Mouse (Mus musculus): ENCODE measurements around the gene Zfp113. TPM values are rescaled to one million over a fixed set of nuclear protein-coding genes. Genes with fewer than 3 reads are reported as not detected.

The Zfp113 gene
- total RNA-seq (2021) = 10 to 100 TPM; 10.8 to 14.3 TPM
- long read RNA-seq, full-length matches to known transcripts = 5 of 7 reads
- long read RNA-seq, partial matches to known transcripts = 0 of 7 reads
- long read RNA-seq, other reads (novel, unspliced or antisense) = 2 of 7 reads

DNA sequence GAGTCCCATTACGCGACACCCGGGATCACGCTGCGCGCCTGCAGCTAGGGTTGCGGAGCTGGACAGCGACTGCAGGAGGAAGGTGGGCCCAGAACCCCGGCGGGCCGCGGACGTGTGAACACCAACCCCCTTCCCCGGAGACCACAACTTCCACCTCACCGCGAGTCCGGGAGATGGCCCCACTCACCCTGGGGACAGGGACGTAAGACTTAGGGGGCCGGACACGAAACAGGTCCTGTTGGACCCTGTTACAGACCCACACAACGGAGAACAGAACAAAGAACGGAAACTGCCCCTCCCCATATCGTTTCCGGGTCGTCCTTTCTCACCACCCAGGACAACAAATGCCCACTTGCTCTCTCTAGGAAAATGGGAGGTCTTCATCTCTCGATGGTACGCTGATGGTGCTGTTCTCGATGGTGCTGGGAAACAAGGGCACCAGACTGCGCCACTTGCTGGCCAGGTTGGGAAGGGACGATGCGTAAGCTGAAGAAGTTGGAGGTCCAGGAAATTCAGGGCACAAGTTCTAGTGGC is at the start of gene Zfp113:
Gene Zfp113 (minus strand): TSS at position 302 of the 534 bp plus-strand sequence.
- peak; percentile 82 to 89 for DNase-seq (ENCODE audit: low spot score in 2 of 2)

DNA sequence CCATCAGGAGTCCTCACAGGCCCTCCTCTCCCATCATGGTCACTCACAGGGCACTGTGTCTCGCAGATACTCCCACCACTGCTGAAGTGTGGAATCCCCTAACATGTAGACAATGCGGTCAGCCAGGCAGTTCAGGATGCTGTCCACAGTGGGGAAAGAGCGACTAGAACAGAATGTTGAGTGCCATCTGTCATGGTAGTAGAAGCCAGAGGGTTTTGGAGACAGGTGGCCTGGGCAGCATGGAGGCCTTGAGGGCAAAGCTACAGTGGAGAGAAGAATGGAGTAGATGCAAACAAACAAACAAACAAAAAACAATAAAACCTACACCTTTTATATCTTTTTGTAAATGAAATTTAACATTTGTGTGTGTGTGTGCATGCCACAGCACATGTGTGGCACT is 46.5 kb upstream of the Zfp113 start:
- no peak for DNase-seq (ENCODE audit: low spot score in 2 of 2)

DNA sequence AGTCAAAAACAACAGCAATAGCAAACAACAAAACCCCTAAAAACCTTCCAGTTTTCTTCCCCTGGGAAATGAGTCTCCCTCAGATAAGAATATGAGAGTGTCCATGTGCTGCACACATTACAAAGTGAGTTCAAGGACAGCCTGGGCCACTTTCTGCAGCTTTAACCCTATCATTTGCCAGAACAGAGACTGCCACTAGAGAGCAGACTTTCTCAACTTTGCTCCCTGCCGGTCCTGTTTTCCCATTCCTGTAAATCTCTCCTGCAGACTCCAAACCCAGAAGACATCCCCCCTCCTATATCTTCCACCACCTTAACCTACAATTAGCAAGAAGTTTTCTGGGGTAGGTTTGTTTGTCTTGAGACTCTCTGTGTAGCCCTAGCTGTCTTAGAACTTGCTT is 44.0 kb upstream of the Zfp113 start:
- no peak for DNase-seq (ENCODE audit: low spot score in 2 of 2)

DNA sequence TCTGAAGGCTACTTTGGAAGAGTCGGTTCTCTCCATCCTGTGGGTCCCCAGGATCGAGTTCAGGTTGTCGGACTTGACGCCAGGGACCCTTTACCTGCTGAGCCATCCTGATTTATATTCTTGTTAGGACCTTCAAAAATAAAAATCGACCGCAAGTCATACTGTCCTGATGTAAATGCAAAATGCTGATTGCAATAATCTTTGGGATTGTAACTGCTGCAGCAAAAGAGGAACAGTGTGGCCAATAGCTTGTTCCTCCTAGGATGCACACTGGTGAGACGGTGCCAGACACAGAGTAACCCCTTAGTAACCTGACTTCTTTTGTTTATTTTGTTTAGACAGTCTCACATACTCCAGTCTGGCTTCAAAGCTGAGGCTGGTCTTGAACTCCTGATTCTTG is 39.9 kb upstream of the Zfp113 start:
- no peak for DNase-seq (ENCODE audit: low spot score in 2 of 2)

DNA sequence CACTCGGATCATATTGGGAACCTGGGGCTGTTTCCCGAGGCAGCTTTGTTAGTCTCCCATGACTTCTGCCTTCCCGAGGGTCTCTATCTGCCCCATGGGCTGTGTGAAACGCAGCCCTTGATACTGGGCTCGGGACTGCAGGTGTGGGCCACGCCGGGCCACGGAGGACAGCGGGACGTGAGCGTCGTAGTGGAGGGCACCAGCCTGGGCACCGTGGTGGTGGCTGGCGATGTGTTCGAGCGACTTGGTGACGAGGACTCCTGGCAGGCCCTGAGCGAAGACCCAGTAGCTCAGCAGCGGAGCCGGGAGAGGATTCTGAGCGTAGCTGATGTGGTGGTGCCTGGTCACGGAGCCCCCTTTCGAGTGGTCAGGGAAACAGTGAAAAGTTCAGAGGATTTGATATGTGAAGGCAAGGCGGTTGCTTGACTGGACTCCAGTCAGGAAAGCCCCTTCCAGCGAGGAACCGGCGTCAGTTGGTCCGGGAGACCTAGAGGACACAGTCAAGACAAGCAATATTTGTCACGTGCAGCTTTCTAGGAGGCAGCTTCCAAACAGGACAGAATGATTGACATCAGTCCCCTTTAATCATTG is 39.3 kb upstream of the Zfp113 start:
- DNase-seq (ENCODE audit: low spot score in 2 of 2) = peak; percentile 40 to 60

DNA sequence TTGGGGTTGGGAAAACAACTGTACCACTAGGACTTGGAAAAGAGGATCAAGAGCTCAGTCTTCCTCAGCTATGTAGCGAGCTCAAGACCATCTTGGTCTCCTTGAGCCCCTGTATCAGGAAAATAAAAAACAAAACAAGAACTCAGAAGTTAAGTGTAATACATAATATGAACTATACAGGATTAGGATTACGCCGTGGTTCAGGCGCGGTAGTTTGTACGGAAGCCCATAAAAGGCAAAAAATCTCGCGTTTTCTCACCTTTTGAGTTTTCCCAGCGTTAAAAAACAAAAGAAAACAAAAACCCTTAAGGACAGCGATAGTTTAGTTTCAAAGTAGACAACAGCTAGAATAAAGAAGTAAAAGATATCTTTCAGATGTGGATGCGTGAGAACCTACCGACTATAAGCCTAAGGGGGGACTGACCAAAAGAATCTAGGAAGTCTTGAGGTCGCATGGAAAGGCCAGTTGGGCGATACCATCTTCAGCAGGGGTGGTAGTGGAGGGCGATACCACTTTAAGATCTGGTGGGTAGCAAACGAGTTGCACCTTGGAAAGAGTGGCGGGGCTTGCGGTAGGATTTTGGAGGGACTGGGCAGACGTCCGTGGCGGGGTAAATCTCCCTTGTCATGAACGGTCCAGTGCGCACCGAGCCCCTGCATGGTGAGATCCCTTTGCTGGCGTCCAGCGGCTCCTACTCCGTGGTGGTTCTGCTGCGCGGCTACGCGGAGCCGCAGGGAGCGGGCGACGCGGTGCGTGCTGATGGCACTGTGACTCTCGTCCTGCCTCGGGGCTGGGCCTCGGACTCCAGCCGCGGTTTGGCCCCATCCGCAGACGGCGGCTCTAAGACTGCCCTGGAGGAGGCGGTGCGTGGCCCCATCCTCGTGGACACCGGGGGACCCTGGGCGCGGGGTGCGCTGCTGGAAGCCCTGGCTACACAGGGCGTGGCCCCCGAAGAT is 38.5 kb upstream of the Zfp113 start, which contains the start of gene Mblac1:
Gene Mblac1 (plus strand): TSS at position 544 of the 957 bp plus-strand sequence.
- peak; percentile 82 to 88 for DNase-seq (ENCODE audit: low spot score in 2 of 2)

DNA sequence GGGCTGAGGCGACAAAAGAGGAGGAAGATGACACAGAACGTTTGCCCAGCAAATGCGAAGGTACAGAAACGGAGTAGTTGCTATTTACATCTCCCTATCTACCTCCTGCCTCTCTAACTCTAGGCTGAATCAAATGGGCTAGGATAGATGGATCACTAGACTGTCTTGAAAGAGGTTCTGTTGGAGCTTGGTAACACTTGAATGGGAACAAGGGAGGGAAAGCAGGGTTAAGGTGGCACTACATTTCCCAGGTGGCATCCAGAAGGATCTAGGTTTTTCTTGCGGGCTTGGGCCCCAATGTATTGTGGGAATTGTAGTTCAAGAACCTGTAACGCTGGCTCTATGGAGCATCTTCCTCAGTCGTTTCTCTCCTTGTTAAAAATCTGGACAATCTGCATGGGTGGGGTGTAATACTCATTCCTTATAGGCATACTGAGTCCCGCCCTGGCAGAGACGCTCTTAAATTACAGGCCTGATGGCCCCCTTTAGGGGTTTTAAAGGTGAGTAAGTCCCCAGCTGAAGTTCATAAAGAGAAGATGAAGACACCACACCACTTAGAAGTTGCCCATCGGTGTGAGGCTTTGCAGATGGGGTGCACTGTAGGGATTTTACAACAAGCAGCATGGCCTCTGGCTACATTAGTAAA is 32.2 kb upstream of the Zfp113 start:
- peak; percentile 58 to 70 for DNase-seq (ENCODE audit: low spot score in 2 of 2)

DNA sequence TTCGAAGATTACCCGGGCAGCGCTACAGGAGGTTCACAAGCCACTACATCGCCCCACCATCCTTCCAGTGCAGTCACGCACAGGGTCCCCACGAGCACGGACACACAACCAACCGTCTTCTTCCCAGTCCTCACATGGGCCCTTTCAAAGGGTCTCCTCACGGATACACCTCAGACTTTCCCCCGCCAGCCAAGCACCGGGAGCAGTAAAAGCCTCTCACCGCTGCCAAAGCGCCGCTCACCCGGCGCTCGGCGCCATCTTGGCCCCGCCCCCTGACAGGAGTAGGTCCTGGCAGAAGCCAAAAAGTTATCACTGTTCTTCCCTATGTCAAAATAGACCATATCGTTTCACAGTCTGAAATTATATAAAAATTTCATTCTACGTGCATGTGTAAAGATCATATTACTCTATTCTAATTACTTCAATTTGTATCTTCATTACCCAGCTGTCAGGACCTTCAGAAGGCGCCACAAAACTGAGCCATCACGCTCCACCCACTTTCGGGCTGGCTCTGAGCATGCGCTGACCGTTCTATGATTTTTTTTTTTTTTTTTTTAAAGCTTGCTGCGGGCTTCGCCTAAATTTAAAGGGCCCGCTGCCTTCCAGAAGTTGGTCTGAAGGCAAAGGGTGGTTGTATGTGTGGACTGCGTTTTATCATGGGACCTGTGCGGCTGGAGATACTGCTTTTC is 31.6 kb upstream of the Zfp113 start, which contains the start of the genes Taf6 and Cnpy4:
Gene Taf6 (minus strand): TSS at position 502 of the 689 bp plus-strand sequence.
Gene Cnpy4 (plus strand): TSS at position 536 of the 689 bp plus-strand sequence.
- peak; percentile 76 to 82 for DNase-seq (ENCODE audit: low spot score in 2 of 2)

DNA sequence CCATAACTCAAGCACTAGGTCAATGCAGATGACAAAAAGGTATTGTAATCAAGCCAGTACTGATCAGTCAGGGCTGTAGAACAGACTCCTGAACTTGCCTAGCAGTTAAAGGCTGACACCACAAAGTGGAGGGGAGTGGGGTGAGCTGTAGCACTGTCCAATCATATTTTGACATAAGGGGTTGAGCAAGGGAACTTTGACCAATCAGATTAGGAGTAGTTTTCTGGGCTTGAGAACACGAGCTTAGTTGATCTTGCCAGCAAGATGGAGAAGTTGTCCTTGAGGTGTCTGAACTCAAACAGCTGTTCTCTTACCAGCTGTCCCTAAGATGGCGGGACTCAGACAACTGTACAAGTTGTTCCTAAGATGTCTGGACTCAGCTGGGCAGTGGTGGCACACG is 17.7 kb upstream of the Zfp113 start:
- no peak for DNase-seq (ENCODE audit: low spot score in 2 of 2)

DNA sequence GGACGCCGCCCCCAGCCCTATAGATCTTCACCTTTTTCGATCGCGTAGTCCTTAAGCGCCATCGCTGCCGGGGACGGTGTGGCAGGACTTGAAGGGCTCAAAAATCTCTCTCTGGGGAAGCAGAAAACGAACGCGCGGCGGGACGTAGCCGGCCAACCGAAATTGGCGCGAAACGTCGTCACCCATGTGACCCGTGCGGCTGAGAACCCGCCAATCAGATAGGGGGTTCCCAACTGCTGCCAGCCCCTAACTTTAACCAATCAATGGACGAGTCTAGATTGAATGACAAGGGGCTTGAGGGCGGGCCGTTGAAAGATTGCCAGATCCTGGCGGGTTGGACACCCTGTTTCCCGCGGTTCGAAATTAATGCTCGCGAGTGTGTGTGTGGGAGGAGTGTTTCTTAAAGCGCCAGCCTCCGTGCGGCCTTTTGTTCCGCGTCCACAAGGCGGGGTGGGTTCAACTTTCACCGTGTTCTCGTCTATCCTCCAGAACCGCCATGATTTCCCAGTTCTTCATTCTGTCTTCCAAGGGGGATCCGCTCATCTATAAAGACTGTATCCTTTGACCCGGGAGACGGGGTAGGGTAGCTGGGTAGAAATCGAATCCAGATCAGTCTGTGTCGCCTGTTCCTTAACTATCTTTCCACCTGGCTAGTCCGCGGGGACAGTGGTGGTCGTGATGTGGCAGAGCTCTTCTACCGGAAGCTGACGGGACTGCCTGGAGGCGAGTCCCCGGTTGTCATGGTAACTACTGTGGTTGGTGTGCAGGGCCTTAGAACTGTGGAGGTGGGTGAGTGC is 16.3 kb upstream of the Zfp113 start, which contains the start of the genes Ap4m1 and Mcm7:
Gene Ap4m1 (plus strand): TSS at position 308 of the 797 bp plus-strand sequence.
Gene Mcm7 (minus strand): TSS at position 728 of the 797 bp plus-strand sequence.
- peak; percentile 99 for DNase-seq (ENCODE audit: low spot score in 2 of 2)

DNA sequence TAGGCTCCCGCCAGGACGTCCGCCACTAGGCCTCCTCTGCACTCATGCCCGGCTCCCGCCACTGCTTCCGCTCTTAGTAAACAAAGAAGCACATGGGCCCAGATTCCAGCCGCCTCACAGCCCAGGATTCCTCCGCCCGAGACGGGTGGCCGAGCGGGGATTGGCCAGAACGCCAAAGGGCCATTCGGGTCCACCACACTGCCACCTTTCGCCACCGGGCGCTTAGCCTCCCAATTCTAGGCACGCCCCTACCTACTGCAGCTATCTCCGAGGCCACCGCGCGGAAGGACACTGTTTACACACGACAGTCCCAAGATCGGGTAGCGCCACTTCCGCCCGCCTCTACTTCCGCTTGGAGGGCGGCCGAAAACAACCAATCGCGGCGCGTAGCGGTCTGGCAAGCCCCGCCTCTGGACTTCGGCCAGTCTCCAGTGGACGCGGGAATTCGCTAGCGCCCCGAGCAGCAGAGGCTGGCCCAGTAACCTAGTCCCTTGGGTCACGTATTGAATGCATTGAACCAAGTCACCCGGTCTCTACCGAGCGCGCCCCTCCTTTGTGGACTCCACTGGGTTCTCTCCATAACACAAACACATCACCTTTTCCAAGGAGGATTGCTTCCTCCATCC is 15.5 kb upstream of the Zfp113 start:
- peak; percentile 97 to 98 for DNase-seq (ENCODE audit: low spot score in 2 of 2)

DNA sequence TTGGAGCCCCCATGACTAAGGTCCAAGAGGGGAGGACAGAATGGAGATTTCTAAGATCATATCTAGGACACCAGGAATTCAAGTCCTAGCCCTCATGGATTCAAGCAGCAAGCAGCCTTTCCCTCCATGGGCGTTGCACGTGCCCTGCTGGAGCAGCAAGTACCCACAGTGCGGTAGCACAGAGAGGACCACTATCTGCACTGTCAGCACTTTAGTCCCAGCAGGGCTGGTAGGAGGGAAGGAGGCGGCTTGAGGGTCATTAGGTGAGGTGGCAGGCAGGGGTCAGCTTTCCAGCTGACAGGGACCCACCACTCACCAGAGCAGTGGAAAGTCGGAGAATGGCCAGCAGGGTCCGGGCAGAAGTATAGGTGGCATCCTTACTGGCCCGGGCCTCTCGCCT is 10.1 kb upstream of the Zfp113 start:
- no peak for DNase-seq (ENCODE audit: low spot score in 2 of 2)

DNA sequence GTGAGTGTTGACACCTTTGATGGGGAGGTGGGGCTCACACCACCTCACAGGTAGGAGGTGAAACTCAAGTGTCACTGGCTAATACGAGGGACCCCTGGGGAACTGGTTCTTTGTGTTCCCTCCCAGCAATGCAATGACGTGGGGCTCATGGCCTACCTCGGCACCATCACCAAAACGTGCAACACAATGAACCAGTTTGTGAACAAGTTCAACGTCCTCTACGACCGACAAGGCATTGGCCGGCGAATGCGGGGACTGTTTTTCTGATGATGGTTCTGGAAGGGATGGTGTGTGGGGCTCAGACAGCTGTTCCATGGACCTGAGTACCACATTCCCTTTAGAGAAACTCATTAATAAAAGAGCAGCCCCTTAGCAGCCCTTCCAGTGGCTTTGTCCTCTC is 8.1 kb upstream of the Zfp113 start:
- DNase-seq (ENCODE audit: low spot score in 2 of 2) = no peak

DNA sequence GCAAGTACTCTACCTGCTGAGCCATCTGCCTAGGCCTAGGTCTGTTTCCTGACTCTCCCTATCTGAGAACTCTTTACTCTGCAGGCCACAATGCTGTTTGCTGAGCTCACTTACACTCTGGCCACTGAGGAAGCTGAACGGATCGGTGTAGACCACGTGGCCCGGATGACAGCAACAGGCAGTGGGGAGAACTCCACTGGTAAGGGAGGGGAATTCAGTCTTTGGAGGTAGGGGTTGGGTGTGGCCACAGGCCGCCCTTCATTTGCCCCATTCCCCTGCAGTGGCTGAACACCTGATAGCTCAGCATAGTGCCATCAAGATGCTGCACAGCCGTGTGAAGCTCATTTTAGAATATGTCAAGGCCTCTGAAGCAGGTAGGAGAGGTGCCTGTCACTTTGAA is 7.5 kb upstream of the Zfp113 start:
- DNase-seq (ENCODE audit: low spot score in 2 of 2) = no peak

DNA sequence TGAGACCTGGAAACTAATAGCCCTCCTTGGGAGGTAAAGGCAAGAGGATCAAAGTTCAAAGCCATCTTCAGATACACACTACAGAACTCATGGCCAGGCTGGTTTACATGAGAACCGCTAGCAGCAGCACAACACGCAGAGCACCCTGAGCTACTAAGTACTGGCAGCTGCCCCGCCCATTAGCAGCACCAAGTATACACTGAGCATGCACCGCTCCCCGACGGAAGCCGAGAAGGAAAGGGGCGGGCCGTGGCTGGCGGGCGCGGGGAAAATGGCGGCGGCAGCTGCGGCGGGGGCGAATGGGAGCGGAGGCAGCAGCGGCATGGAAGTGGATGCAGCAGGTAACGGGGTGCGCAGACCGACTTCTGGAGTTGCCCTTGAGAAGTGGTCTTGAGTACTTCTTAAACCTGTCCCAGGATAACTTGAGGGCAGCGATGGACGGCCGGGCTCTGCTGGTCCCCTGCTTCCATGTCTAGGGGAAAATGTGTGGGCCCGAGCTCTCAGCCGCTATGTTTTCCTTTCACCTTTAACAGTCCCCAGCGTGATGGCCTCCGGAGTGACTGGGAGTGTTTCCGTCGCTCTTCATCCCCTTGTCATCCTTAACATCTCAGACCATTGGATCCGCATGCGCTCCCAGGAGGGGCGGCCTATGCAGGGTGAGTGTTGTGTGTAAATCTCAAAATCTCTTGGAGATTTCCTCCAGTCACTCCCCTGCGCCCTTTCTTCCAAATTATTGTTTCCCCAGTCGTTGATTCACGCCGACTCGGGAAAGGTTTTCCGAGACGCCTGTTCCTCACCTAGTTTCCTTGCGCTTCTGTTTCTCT is 5.5 kb upstream of the Zfp113 start, which contains the start of gene Cops6:
Gene Cops6 (plus strand): TSS at position 230 of the 824 bp plus-strand sequence.
- DNase-seq (ENCODE audit: low spot score in 2 of 2) = peak; percentile 95 to 96

DNA sequence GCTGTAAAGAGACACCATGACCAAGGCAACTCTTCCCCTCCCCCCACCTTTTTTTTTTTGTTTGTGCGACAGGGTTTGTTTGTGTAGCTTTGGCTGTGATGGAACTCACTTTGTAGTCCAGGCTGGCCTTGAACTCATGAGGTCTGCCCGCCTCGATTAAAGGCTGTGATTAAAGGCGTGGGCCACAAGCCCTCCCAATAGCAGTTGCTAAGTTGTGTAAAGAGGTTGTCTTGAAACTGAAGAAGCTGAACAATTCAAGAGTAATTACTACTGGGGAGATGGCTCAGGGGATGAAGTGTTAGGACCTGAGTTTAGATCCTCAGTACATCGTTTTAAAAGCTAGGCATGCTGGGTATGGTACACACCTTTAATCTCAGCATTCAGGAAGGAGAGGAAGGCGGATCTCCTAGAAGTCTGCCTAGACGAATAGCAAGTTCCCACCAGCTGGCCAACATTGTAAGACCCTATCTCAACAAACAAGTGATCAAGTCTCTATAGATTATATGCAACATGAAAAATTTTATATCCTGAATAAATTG is 4.7 kb upstream of the Zfp113 start:
- DNase-seq (ENCODE audit: low spot score in 2 of 2) = no peak

DNA sequence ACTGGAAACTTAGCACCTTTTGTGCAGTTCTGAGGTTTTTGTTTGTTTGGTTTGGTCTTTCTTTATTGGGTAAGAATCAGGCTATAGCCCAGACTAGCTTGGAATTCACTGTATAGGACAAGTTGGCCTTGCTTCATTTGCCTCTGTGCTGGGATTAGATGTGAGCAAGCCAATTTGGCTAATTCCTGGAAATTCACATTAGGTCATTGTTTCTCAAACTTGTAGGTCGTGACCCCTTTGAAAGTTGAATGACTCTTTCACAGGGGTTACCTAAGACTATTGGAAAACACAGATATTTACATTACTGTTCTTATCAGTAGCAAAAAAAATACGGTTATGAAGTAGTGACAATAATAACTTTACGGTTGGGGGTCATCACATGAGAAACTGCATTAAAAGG is 1.2 kb downstream of the Zfp113 start:
- no peak for DNase-seq (ENCODE audit: low spot score in 2 of 2)

DNA sequence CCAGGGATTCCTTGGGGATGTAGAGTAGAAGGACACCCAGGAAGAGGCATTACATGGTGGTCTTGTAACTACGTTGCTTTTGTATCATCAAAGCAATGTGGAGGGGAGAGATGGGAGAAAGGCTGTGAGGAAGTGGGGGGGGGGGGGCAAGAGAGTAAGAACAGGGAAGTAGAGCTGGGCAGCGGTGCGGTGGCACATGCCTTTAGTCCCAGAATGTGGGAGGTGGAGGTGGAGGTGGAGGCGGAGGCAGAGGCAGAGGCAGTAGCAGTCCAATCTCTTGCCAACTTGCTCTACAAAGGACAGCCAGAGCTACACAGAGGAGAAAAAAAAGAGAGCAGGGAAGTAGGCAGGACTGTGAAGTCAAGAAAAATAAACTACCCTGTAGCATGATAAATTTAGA is 17.0 kb downstream of the Zfp113 start:
- DNase-seq (ENCODE audit: low spot score in 2 of 2) = no peak
